Mouse (Mus musculus) ovary, postnatal 36 days (tissue): ENCODE measurements around the gene Nfix.
"Not testable (repeated sequence)": the region's sequence is repeated elsewhere in the genome, so short reads cannot be mapped to it uniquely, and the experiment has no call there.

Source experiments
- DNase-seq: peaks from one replicate; pipeline ENCODE4 v3.0.0; 2022; ENCODE audit warnings: low spot score, mixed read lengths

Nfix gene

GRCm38 (mm10) chr8:84832759-84833742 is 32.9 kb upstream of the Nfix start:
- DNase-seq: no peak

GRCm38 (mm10) chr8:84832034-84832717 is 32.0 kb upstream of the Nfix start:
- DNase-seq: peak; percentile 85

- DNase-seq: no peak
Observed at GRCm38 (mm10) chr8:84831490-84831889, 31.3 kb upstream of the Nfix start, which contains the start of gene Gadd45gip1. TSS of gene Gadd45gip1 (plus strand) at chr8:84831522.

- not testable (repeated sequence) for DNase-seq
Observed at GRCm38 (mm10) chr8:84826518-84826917, 26.4 kb upstream of the Nfix start.

- no peak for DNase-seq
Observed at GRCm38 (mm10) chr8:84825636-84826035, 25.5 kb upstream of the Nfix start.

GRCm38 (mm10) chr8:84823653-84824052 is 23.5 kb upstream of the Nfix start:
- peak; percentile 67 for DNase-seq

GRCm38 (mm10) chr8:84822723-84823122 is 22.6 kb upstream of the Nfix start, which contains the start of gene Dand5:
TSS of gene Dand5 (minus strand) at chr8:84822823.
- no peak for DNase-seq

GRCm38 (mm10) chr8:84816117-84816516 is 16.0 kb upstream of the Nfix start:
- DNase-seq: no peak

- peak; percentile 92 for DNase-seq
Observed at GRCm38 (mm10) chr8:84815547-84815946, 15.4 kb upstream of the Nfix start.

- DNase-seq: no peak
Observed at GRCm38 (mm10) chr8:84814555-84815441, 14.7 kb upstream of the Nfix start.

GRCm38 (mm10) chr8:84814240-84814554 is 14.1 kb upstream of the Nfix start:
- no peak for DNase-seq

GRCm38 (mm10) chr8:84813830-84814229 is 13.7 kb upstream of the Nfix start:
- DNase-seq: no peak

- DNase-seq: peak; percentile 75
Observed at GRCm38 (mm10) chr8:84813059-84813458, 12.9 kb upstream of the Nfix start.

- no peak for DNase-seq
Observed at GRCm38 (mm10) chr8:84811303-84811702, 11.2 kb upstream of the Nfix start.

GRCm38 (mm10) chr8:84810896-84811295 is 10.8 kb upstream of the Nfix start:
- DNase-seq: peak; percentile 96

- DNase-seq: no peak
Observed at GRCm38 (mm10) chr8:84809941-84810280, 9.8 kb upstream of the Nfix start.

GRCm38 (mm10) chr8:84809109-84809940 is 9.2 kb upstream of the Nfix start:
- DNase-seq: no peak

GRCm38 (mm10) chr8:84806031-84806430 is 5.9 kb upstream of the Nfix start:
- no peak for DNase-seq

GRCm38 (mm10) chr8:84799136-84799931 is 810 bp downstream of the Nfix start:
- DNase-seq: peak; percentile 73

GRCm38 (mm10) chr8:84798446-84799135 is 1.6 kb downstream of the Nfix start:
- DNase-seq: no peak
